Comparison of ENCODE assay signal across 11 mouse cellular contexts in genomic region chr6:87189755-87190154, GRCm38 (mm10).
DNase-seq lines count a peak whose midpoint lies in the region; ATAC-seq and TF ChIP-seq lines count a peak whose summit lies in the region.
"Had no signal": no experiment of that assay in that cellular context is flagged by ENCODE, and none has a peak within 500 bp of the region (broad histone marks: within the 10 kb centered on the region; RNA-seq: fewer than 3 reads in every experiment).

No protein-coding gene starts in this region.

- 53% methylated on average over 3 of the region's 3 CpGs for WGBS in embryonic facial prominence, embryonic 14.5 days
- 10% methylated on average over 3 of the region's 3 CpGs for WGBS in lung, embryonic 14.5 days
- 31% methylated on average over 3 of the region's 3 CpGs for WGBS in stomach, embryonic 16.5 days
- 80% methylated on average over 3 of the region's 3 CpGs for WGBS in midbrain, embryonic 11.5 days

- H3K9me3 ChIP-seq in embryonic facial prominence, embryonic 14.5 days (ENCODE audit: control insufficient read depth, low read length), result no peaks in the 10 kb centered on the region
- no peaks in the 10 kb centered on the region for H3K9me3 ChIP-seq in lung, embryonic 14.5 days (ENCODE audit: low read depth, low read length)
- no peaks in the 10 kb centered on the region for H3K9me3 ChIP-seq in stomach, embryonic 16.5 days (replicated peaks; ENCODE audit: control insufficient read depth, low read length)
- H3K9me3 ChIP-seq in midbrain, embryonic 11.5 days (ENCODE audit: control insufficient read depth, low read length), result no peaks in the 10 kb centered on the region

- H3K27ac ChIP-seq in embryonic facial prominence, embryonic 14.5 days (replicated peaks; ENCODE audit: low read depth, low read length), result 0 out of 2 replicates have a peak overlapping the region, but pooled peaks have one; percentile 33
- H3K27ac ChIP-seq in lung, embryonic 14.5 days (ENCODE audit: low read depth), result peak overlapping the region; percentile 26
- H3K27ac ChIP-seq in stomach, embryonic 16.5 days (ENCODE audit: low read length), result 0 out of 2 replicates have a peak overlapping the region, but pooled peaks have one; percentile 1
- H3K27ac ChIP-seq in midbrain, embryonic 11.5 days (ENCODE audit: low read depth, low read length), result no peak overlapping the region

- TF ChIP-seq CTCF in lung, embryonic 14.5 days (IDR thresholded peaks at IDR 0.05; ENCODE audit: low read depth), result no peak

- no peak overlapping the region for H3K9ac ChIP-seq in embryonic facial prominence, embryonic 14.5 days (ENCODE audit: low read depth, low read length)
- no peak overlapping the region for H3K9ac ChIP-seq in lung, embryonic 14.5 days
- no peak overlapping the region for H3K9ac ChIP-seq in stomach, embryonic 16.5 days (ENCODE audit: low read length)
- no peak overlapping the region for H3K9ac ChIP-seq in midbrain, embryonic 11.5 days (ENCODE audit: low read length)

- no peaks in the 10 kb centered on the region for H3K27me3 ChIP-seq in embryonic facial prominence, embryonic 14.5 days (replicated peaks; ENCODE audit: control insufficient read depth, insufficient read depth, low read length)
- no peaks in the 10 kb centered on the region for H3K27me3 ChIP-seq in lung, embryonic 14.5 days (ENCODE audit: insufficient read depth, low read length)
- no peaks in the 10 kb centered on the region for H3K27me3 ChIP-seq in stomach, embryonic 16.5 days (ENCODE audit: control insufficient read depth, insufficient read depth, low read length)
- no peaks in the 10 kb centered on the region for H3K27me3 ChIP-seq in midbrain, embryonic 11.5 days (ENCODE audit: control insufficient read depth, insufficient read depth, low read length)

- H3K36me3 ChIP-seq in embryonic facial prominence, embryonic 14.5 days (ENCODE audit: control insufficient read depth, insufficient read depth, low read length), result peaks cover 59% of the 10 kb centered on the region
- peaks cover 27% of the 10 kb centered on the region for H3K36me3 ChIP-seq in lung, embryonic 14.5 days (ENCODE audit: insufficient read depth)
- no peaks in the 10 kb centered on the region for H3K36me3 ChIP-seq in stomach, embryonic 16.5 days (ENCODE audit: control insufficient read depth, insufficient read depth, low read length)
- H3K36me3 ChIP-seq in midbrain, embryonic 11.5 days (ENCODE audit: control insufficient read depth, insufficient read depth, low read length), result no peaks in the 10 kb centered on the region

- peaks cover 37% of the 10 kb centered on the region for H3K4me1 ChIP-seq in embryonic facial prominence, embryonic 14.5 days (ENCODE audit: control insufficient read depth, insufficient read depth, low read length)
- peaks cover 9% of the 10 kb centered on the region for H3K4me1 ChIP-seq in lung, embryonic 14.5 days (ENCODE audit: insufficient read depth)
- H3K4me1 ChIP-seq in stomach, embryonic 16.5 days (ENCODE audit: control insufficient read depth, insufficient read depth, low read length), result peaks cover 23% of the 10 kb centered on the region
- no peaks in the 10 kb centered on the region for H3K4me1 ChIP-seq in midbrain, embryonic 11.5 days (ENCODE audit: control insufficient read depth, insufficient read depth, low read length)

- H3K4me2 ChIP-seq in embryonic facial prominence, embryonic 14.5 days (ENCODE audit: low read depth, low read length), result no peak overlapping the region
- no peak overlapping the region for H3K4me2 ChIP-seq in lung, embryonic 14.5 days
- H3K4me2 ChIP-seq in stomach, embryonic 16.5 days (ENCODE audit: low read depth, low read length), result no peak overlapping the region
- no peak overlapping the region for H3K4me2 ChIP-seq in midbrain, embryonic 11.5 days

- peak; percentile 24 for DNase-seq in thymus, postnatal 14 days
- DNase-seq in thymus, adult 18-20 months, result no peak
- peak; percentile 63 for DNase-seq in embryonic facial prominence, embryonic 14.5 days (ENCODE audit: low spot score)
- DNase-seq in lung, embryonic 14.5 days, result peak; percentile 75
- DNase-seq in right cerebral cortex, postnatal 36 days (ENCODE audit: low spot score in 2 of 2), result no peak
- DNase-seq in left cerebral cortex, adult 8-10 months (ENCODE audit: low spot score in 2 of 2), result no peak
- DNase-seq in midbrain, embryonic 11.5 days (ENCODE audit: low spot score, missing footprints), result no peak
- DNase-seq: kidney, postnatal 25 days; thymus, postnatal 25 days had no signal

- ATAC-seq in embryonic facial prominence, embryonic 14.5 days (ENCODE audit: low read depth), result no peak
- peak; percentile 82 for ATAC-seq in lung, embryonic 14.5 days (ENCODE audit: insufficient read depth)
- ATAC-seq in stomach, embryonic 16.5 days (ENCODE audit: insufficient read depth, low FRiP score), result peak; percentile 38; the same call in 1 of the 2 replicates
- ATAC-seq in midbrain, embryonic 11.5 days (ENCODE audit: low FRiP score), result no peak
- ATAC-seq: forebrain, embryonic 14.5 days had no signal

- no peak overlapping the region for H3K4me3 ChIP-seq in embryonic facial prominence, embryonic 14.5 days (ENCODE audit: low read depth, low read length)
- H3K4me3 ChIP-seq in lung, embryonic 14.5 days (ENCODE audit: low read depth, low read length), result no peak overlapping the region
- no peak overlapping the region for H3K4me3 ChIP-seq in stomach, embryonic 16.5 days (replicated peaks; ENCODE audit: low read length)
- no peak overlapping the region for H3K4me3 ChIP-seq in midbrain, embryonic 11.5 days (ENCODE audit: low read depth, low read length)

Comparison
In these comparisons a context has a peak if more than half of its experiments do, and no peak if none do; other contexts are left out.
1. DNase-seq: peak in thymus, postnatal 14 days (single experiment), embryonic facial prominence, embryonic 14.5 days (single experiment) and lung, embryonic 14.5 days (single experiment); none in thymus, adult 18-20 months (0 of 2), right cerebral cortex, postnatal 36 days (0 of 2), left cerebral cortex, adult 8-10 months (0 of 2) and midbrain, embryonic 11.5 days (single experiment).
2. ATAC-seq: peak in lung, embryonic 14.5 days (single experiment) and stomach, embryonic 16.5 days (single experiment); none in embryonic facial prominence, embryonic 14.5 days (single experiment) and midbrain, embryonic 11.5 days (single experiment).